Mouse (Mus musculus): ENCODE results near the gene Tgm4.

DNA sequence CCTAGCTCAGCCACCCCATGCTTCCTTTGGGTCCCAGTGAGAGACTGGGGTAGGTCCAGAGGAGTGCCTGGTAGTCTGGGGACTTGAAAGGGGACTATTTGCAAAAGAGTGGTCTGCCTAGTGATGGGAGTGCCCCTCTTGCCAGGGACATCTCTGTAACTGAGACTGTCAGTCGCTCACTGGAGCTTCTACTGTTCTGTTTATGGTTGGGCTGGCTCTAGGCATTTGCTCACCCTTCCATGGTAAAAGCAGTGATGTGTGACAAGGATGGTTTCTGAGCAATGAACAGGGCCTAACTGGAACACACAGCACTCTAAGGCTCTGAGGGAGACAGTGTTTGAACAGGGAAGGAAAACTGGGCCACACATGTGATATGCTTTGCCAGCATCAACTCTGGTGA is 46.3 kb downstream of the Tgm4 start:
- no peak for TF ChIP-seq CTCF (IDR thresholded peaks at IDR 0.05; ENCODE audit: low read depth)
- no peak for TF ChIP-seq EP300 (IDR thresholded peaks at IDR 0.05; ENCODE audit: low read depth)

Data from liver, postnatal 0 days (tissue).